Mouse (Mus musculus) kidney, postnatal 36 days (tissue): ENCODE data around the gene Leng1.
"Not testable (repeated sequence)": the region's sequence is repeated elsewhere in the genome, so short reads cannot be mapped to it uniquely, and the experiment has no call there.

Experiments
- DNase-seq, 2 experiments: peaks; one replicate each; pipeline ENCODE4 v3.0.0; 2021 to 2022; ENCODE audit warnings: mixed read lengths in 2 of 2

The Leng1 gene

GRCm38 (mm10) chr7:3665215-3666114 lies at the start of gene Leng1:
Gene Leng1 (minus strand): TSS chr7:3665840.
- DNase-seq: peak; percentile 97 to 99

GRCm38 (mm10) chr7:3715249-3715648 lies 49.6 kb upstream of the Leng1 start:
- peak in 1 of 2 experiments; percentile 21 for DNase-seq

DNA sequence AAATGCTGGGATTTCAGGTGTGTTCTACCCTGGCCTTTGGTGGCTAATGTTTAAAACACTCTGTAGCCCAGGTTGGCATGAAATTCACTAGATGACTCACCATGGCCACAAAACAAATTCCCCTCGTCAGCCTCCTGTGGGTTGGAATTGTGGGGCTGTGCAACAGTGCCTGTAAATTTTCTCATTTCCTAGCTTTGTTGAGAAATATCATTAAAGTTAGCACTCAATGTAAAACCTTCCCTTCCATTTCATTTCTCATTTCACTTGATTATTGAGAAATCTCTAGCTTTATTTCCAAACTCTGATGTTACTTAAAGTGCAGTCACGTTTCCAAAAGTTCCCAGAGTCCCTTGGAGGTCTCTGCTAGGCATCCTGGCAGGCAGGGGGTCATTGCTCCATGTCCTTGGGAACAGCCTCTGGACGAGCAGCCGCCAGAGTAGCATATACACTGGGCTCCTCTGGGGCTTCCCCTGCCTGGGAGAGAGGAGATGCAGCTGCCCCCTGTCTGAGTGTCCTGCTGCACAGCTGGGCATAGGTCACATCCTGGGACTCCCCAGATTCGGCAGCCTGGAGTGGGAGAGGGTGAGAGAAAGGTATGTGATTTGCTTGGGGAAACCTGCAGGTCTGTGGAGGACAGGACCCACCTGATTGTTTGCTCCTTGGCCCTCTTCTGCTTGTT lies 46.8 kb upstream of the Leng1 start:
- no peak for DNase-seq

DNA sequence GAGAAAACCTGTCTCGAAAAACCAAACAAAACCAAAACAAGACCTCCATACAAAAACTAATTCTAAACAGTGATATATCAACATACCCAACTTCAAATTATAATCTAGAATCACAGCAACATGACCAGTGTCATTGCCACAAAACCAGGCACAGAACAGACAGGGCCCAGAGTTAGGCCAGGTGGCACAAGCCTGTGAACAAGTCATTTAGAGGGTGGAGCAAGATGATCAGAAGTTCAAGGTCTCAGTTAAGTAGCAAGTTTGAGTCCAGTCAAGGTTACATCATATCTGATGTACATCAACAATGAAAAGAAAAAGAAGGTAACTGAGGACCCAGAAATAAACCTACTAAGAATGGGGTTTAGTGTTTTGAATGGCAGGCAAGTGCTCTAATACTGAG lies 43.4 kb upstream of the Leng1 start:
- no peak for DNase-seq

DNA sequence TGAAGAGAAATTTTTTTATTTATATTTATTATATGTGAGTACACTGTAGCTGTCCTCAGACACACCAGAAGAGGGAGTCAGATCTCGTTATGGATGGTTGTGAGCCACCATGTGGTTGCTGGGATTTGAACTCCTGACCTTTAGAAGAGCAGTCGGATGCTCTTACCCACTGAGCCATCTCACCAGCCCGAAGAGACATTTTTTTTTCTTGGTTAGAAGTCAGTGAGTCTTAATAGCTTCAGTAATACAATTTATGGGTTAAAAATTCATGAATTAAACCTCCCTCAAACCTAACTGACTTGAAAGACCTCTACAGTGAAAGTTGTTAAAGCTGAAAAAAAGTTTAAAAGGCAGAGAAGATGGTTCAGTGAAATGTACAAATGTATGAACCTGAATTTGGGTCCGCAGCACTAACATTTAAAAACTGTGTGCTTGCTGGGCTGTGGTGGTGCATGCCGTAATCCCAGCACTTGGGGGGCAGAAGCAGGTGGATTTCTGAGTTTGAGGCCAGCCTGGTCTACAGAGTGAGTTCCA lies 42.9 kb upstream of the Leng1 start:
- not testable (repeated sequence) for DNase-seq

DNA sequence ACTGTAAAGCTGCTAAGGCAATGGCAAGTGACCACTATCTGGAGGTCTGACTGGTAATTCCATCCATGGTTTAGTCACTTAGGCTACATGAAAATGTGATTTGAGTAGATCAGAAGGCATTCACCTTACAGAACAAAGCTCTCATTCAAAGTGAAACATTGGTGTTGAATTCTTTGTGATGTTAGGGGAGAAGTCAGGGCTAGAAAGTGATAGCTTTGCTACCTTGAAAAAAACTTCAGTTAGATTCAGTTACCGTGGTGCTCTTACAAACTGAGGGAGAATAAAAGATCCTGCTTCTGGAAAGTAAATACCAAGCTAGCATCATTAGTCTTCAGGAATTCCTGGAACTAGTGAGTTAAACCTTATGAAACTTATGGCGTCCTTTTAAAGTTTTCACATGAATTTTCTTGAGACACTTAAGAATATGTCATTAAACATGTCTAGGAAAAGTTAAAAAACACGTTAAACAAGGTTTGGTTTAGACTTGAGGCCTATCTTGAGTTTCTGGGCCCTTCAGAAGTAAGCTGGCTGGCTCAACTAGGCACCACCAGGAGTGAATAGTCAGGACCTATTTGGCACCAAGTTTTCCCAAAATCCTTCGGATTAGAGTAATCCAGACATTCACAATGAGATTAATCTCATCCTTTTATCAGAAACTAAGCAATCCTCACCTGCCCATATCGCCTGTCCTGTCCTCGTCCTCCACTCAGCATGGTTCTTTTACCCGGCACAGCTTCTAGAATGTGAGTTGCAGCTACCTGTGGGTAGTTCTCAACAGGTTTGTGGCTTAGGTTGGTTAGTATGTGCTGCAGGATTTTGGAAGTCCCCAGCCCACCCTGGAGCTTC lies 42.2 kb upstream of the Leng1 start:
- no peak for DNase-seq

DNA sequence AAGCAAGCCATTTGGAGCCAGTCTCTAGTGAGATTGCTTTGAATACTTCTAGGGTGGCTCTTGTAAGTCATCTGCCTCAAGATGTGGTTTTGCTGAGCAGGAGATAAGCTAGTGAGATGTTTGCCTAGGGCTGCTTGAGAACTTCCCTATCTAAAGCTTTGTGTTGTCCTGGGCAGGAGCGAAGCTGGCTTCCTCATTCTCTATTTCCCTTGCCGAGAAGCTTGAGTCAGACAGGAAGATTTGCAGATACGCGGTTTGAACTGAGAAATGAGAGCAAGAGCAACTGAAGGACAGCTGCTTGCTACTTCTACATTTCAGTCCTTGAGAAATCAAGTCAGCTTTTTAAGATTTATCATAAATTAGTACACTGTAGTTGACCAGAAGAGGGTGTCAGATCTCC lies 41.4 kb upstream of the Leng1 start:
- DNase-seq: no peak

- DNase-seq: no peak
Observed at GRCm38 (mm10) chr7:3706343-3706934, 40.8 kb upstream of the Leng1 start.

GRCm38 (mm10) chr7:3705911-3706310 lies 40.3 kb upstream of the Leng1 start:
- no peak for DNase-seq

DNA sequence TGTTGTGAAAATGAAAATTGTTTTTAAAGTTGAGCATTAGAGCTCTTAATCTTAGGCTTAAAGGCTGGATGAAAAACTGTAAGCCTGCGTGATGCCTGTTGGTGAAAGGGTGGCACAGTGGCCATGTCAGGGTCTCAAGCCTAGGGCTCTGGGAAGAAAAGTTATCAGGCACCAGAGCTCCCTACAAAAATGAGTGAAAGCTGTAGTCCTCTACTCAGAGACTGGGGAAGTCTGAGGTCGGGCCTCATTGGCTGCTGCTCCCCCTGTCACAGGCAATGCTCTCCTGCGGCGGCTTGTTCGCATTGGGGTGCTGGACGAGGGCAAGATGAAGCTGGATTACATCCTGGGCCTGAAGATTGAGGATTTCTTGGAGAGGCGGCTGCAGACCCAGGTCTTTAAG lies 39.8 kb upstream of the Leng1 start:
- not testable (repeated sequence) for DNase-seq

- DNase-seq: no peak
Observed at GRCm38 (mm10) chr7:3704475-3704874, 38.8 kb upstream of the Leng1 start.

GRCm38 (mm10) chr7:3703879-3704441 lies 38.3 kb upstream of the Leng1 start, which contains the start of gene Rps9:
Gene Rps9 (plus strand): TSS chr7:3703993.
- DNase-seq: peak; percentile 98

DNA sequence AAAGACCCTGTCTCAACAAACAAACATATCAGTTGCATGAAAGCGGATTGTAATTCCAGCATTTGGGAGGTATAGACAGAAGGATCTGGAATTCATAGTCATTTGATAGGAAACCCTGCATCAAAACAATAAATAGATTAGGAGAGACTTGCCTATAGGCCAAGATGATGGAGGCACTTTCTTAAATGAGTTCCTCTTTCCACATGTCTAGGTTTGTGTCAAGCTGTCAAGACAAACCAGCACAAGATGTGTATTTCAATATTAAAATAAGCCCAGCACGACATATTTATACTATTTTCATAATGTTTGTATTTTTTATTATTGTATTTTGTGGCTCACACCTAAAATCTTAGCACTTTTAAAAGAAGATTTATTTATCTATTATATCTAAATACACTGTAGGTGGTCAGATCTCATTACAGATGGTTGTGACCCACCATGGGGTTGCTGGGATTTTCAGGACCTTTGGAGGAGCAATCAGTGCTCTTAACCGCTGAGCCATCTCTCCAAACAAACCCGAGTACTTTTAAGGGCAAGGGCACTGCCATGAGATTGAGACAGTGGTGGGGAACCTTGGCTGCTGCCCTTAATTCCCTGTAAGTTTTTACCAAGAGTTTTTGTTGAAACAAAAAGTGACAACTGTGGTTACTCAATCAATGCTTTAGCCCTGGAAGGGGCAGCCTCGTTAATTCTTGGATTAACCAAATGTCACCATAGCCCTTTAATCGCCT lies 37.7 kb upstream of the Leng1 start:
- DNase-seq: no peak

GRCm38 (mm10) chr7:3698471-3698870 lies 32.8 kb upstream of the Leng1 start:
- no peak for DNase-seq

DNA sequence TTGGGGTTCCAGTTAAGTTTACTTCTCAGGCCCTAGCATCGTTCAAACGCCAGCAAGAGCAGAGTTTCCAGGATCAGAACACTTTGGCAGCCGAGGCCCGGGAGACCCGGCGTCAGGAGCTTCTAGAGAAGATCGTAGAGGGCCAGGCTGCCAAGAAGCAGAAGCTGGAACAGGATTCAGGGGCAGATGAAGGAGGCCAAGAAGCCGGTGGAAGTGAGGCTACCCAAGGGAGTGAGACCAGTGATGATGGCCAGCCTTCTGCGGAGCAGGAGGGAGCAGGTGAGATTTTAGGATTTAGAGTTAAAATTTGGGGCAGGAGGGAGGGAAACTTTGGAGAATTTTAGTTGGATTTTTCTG lies 29.3 kb upstream of the Leng1 start:
- peak in 1 of 2 experiments; percentile 17 for DNase-seq

DNA sequence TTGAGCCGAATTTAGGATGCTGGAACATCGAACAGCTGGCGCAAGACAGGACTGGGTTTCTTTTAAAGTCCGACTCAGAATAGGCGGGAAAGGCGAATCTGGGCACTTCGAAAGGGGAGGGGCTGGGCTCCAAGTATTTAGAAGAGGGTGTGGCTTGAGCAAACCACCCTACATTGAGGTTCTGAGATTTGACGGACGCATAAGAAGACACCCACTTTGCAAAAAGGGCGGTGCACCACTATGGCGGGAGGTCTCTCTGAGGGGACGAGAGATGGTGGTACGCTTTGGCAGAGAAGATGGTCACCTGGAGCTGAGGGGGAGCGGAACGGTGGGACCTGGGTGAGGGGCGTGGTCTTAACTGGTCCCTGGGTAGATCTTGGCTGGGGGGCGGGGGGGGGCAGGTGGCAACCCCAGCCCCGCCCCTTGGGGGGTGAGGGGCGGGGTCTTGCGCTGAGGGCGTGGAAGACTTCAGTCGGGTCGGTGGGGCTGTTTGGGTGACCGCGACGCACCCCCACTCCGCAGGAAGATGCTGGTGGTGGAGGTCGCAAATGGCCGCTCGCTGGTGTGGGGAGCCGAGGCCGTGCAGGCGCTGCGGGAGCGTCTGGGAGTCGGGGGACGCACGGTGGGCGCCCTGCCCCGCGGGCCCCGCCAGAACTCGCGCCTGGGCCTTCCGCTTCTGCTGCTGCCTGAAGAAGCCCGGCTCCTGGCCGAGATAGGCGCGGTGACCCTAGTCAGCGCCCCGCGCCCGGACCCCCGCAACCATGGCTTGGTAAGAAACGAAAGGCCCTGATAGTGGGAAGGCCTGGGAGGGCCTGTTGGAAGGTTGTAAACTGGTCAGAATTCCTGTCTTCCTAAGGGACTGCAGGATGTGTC lies 28.7 kb upstream of the Leng1 start:
- DNase-seq: peak; percentile 83 to 85

DNA sequence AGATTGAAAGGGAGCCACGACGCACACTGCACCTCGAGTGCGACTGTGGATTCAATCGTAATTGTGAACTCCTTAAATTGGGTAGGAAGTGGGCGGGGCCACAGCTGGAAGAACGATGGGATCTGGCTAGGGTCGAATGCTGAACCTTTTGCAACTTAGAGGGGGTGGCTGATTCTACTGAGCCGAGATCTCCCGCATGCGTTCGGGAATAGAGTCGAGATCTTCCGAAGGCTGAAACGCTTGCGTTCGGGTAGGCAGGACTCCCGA lies 28.1 kb upstream of the Leng1 start:
- DNase-seq: no peak

DNA sequence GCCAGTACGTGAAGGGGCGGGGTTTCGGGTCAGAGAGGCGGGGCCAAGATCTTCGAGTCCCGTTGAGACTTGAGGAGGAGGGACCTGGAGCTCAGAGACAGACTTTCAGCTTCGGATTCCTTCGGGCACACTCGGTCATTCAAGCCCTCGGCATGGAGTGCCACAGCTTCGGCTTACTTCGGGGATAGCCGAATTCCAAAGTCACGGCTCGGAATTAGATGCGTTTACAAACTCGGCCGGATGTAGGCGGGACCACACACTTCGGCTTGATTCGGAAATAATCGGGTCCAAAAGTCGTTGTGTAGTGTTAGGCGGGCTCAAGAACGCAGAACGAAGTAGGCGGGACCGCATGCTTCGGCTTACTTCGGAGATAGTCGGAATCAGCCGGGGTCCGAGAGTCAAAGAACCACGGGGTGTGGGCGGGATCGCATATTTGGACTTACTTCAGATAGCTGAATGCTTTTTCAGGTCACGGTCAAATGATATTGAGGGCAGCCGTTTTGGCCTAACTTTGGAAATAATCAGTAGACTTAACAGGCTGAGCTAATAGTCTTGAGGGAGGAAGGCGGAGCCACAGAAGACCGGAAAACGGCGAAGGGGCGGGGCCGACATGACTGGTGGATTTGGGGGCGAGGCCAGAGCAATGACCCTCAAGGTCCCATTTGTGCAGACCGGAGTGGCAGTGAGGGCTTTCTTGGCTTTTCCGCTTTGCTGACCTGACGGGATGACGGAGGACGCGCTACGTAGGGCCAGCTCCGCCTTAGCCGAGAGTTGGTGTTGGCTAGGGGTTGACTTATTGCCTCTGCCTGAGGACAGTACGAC lies 27.6 kb upstream of the Leng1 start, which contains the start of gene Mboat7:
Mboat7 (minus strand) TSS at position 537 of the 822 bp plus-strand sequence.
- DNase-seq: peak; percentile 98 to 99

GRCm38 (mm10) chr7:3692382-3692986 lies 26.8 kb upstream of the Leng1 start, which contains the start of gene Tsen34:
Gene Tsen34 (plus strand): TSS chr7:3692863.
- DNase-seq: no peak
